Mouse (Mus musculus) thymus, adult 18-20 months (tissue): ENCODE measurements around the gene Pja2.
"Not testable (repeated sequence)": the region's sequence is repeated elsewhere in the genome, so short reads cannot be mapped to it uniquely, and the experiment has no call there.

Experiments
- DNase-seq, 2 experiments: peaks; one replicate each; pipeline ENCODE4 v3.0.0; 2022; ENCODE audit warnings: mixed read lengths in 2 of 2

Gene Pja2

DNA sequence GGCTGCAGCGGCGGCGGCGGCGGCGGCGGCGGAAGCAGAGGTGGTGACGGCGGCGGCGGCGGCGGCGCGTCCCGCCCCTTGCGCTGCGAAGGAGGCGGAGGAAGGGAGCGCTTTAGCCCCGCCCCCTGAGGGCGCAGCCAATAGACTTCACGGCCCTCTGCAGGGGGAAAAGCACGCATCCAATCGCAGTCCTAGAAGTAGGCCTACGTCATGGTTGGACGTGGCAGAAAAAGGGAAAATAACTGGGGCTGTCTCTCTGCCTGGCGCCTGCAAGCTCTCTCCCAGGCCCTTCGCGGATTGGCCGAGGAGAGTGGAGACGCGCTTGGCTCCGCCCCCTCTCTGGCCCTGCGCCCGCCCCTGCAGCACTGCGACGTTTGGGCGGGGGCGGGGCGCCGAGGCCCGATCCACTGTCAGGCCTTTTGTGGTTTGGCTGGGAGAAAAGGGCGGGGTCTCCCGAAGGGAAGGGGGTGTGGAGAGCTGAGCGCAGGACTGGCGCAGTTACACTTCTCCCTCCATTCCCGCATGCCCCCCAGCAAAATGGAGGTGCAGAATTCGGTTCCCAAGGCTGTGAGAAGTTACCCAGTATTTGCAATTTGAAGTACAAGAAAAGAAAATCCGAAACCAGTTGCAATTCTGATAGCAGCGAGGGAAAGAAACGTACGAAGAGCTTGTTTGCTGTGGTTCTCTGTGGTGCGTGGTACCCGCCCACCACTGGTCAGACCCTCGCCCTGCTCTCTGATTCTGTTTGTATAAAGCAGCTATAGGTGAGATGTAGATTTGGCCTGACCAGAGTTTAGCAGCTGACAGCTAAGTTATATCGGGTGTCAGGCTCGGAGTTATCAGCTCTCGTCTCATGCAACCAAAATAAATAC, at the start of gene Pja2:
TSS of gene Pja2 (minus strand) at position 19 of the 872 bp plus-strand sequence.
- peak; percentile 98 to 99 for DNase-seq

GRCm38 (mm10) chr17:64375327-64375726, 43.6 kb upstream of the Pja2 start:
- peak; percentile 21 to 30 for DNase-seq

GRCm38 (mm10) chr17:64363694-64364093, 32.0 kb upstream of the Pja2 start:
- DNase-seq: no peak

DNA sequence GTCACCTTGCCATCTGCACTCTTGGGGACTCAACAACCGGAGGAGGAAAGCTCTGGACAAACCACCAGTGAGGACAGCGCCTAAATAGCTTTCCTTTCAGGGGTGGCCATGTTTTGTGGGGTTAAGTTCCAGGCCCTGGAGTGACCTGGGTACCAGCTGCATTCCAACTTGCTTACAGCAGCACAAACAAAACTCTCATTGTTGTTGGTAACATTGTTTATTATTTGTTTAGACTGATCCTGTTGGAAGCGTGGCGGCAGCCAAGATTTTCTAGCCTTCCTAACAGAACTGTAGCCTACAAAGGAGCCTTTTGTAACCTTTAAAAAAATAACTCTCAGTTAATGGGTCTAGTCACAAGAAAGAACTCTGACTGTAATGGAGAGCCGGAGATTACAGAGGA, 30.9 kb upstream of the Pja2 start:
- DNase-seq: no peak

- no peak for DNase-seq
Measured at GRCm38 (mm10) chr17:64361911-64362425, 30.3 kb upstream of the Pja2 start.

DNA sequence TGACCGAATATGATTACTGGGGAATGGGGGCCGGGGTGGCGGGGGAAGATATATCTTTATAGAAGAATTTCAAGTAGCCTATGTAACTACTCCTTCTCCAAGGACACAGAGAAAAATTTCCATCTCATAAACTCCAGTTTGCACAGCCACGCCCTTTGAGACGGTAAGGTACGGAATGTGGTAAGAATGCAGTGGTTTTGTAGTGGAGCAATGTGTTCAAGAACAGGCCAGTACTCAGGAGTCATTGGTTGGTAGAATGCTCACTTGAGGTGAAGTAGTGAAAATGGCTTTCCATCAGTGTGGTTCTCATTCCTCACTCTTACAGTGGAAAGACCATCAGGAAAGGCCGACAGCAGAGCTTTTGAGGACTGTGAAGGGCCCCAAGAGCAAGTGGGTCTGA, 22.2 kb upstream of the Pja2 start:
- no peak for DNase-seq

- no peak for DNase-seq
Measured at GRCm38 (mm10) chr17:64346135-64346534, 14.4 kb upstream of the Pja2 start.

- DNase-seq: no peak
Measured at GRCm38 (mm10) chr17:64344576-64345172, 13.0 kb upstream of the Pja2 start.

GRCm38 (mm10) chr17:64341698-64342097, 10.0 kb upstream of the Pja2 start:
- no peak for DNase-seq

- DNase-seq: no peak
Measured at GRCm38 (mm10) chr17:64339752-64340151, 8.0 kb upstream of the Pja2 start.

DNA sequence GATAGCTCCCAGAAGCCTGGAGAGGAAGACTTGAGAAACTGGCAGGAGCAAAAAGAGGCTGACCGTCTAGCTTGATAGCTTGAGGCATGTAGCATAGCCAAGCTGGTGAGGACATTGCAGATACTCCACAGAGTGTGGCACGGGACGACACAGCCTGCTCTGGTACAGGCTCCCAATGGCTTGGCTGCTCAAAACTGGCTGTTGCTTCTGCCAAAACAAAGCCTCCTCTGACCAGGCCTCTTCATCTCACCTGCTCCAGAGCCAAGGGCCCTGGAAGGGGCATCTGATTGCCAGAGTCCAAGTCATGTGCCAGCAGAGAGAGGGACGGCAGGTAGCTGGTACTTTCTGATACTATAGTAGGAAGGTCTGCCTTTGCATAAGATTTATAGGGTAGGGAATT, 5.5 kb upstream of the Pja2 start:
- no peak for DNase-seq

- DNase-seq: no peak
Measured at GRCm38 (mm10) chr17:64333956-64334355, 2.2 kb upstream of the Pja2 start.

DNA sequence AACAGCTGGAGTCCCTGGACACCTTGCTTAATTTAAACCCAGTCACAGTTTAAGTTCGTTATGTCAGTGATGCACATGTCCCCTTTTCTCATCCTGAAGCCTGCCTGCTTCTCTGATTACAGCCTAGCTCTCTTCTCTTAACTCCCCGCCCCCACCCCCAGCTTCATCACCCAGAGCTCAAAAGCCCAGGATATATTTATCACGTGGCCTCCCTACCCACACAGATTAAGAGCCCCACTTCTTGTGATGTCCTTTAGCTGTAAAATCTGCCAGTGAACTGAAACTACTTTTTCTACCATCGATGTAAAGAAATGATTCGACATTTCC, 1.0 kb upstream of the Pja2 start:
- DNase-seq: no peak

GRCm38 (mm10) chr17:64331291-64331897, 322 bp downstream of the Pja2 start:
- DNase-seq: no peak

GRCm38 (mm10) chr17:64330885-64331284, 831 bp downstream of the Pja2 start:
- DNase-seq: no peak

DNA sequence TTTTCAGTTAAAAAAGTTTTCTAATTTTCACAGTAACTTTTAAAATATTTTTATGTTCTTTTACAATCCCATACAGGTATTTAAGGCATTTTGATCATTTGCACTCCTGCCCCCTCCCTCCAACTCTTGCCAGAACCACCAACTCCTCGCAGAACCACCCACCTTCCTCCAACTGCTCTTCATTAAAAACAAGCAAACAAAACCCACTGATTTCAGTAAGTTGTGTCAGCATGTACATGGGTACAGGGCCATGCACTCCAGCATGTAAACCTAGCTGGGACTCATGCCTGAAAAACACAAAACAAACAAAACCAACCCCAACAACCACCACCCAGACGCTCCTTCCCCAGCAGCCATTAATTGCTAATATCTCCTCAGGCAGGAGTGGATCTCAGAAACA, 7.2 kb downstream of the Pja2 start:
- no peak for DNase-seq

DNA sequence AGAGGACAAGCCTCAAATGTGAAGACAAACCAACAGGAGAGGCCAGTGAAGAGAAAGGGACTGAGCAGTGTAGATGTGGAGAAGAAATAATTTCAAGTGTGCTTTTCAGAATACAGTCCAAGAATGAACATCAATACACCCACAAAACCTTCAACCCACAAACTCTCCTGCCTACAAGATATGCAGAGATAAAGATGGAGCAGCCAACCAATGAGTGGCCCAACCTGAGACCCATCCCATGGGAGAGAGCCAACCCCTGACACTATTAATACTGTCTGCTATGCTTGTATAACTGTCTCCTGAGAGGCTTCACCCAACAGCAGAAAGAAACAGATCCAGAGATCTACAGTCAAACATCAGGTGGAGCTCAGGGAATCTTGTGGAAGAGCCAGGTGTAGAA, 16.3 kb downstream of the Pja2 start:
- DNase-seq: no peak

- not testable (repeated sequence) for DNase-seq
Measured at GRCm38 (mm10) chr17:64314523-64314922, 17.2 kb downstream of the Pja2 start.

DNA sequence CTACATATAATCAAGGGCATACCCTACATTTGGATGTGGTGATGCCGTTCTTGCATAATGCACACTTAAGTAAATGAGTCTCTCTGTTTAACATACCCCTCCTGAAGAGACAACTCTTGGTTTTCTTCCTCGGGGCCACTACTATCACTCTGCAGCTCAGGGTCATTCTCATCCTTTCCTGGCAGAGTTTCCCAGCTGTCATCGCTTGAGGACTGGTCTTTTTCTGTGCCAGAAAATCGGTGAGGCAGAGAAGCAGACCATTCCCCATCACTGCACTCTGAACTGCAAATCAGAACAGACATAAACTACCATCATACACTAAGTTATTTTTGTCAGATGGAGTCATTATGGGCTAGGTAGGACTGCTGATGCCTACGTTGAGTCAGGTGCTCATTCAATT, 34.1 kb downstream of the Pja2 start:
- no peak for DNase-seq

DNA sequence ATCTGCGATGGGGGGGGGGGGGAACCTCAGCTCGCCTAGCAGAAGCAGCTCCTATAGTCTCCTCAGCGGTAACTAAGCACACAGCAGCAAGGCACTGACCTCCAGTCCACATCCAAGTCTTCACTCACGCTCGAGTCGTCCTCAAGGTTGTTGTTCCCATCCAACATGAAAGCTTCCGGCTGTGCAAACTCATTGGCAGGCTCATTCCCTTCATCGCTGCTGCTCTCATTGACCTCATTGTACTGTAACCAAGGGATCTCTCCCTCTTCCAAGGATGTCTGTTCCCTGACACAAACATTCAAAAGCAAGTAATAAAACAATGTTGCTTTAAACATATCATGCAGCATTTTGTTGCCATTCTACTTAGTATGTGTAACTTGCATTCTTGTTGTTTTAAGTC, 39.0 kb downstream of the Pja2 start:
- DNase-seq: no peak

DNA sequence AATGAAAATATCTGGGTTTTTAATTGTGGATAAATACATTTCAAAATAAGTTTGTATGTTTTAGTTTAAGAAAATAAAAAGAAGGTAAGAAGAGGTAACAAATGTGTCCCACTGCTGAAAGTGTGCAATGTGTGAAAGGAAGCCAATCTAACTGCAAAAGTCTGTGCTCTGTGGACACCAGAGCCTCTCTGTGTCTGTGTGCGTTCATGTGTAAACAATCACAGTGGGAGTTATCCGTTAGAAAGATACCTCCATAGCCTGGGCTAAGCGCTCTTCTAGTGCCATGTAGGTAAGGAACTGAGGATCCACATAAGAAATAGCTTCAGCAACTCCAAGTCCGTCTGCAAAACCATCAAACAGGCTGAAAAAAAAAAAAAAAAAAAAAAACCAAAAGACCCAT, 42.0 kb downstream of the Pja2 start:
- DNase-seq: no peak

- no peak for DNase-seq
Measured at GRCm38 (mm10) chr17:64288000-64288399, 43.7 kb downstream of the Pja2 start.

GRCm38 (mm10) chr17:64286836-64287235, 44.9 kb downstream of the Pja2 start:
- no peak for DNase-seq

DNA sequence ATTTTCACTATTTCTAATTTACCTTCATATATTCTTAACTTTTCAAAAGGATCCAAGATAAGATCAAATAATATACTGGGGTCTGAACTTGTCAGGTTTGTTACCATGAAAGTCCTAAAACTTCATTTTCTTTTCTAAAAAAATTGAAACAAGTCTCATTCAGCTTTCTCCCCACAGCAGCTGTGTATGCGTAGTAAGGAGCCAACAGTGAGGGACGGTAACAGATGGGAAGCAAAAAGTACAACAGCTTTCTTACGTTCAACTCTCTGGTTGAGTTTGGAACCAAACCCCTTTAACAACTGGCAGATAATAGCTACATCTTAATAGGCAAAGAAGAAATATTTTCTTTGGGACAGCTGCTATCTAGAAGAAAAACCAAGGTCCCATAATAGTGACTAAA, 50.3 kb downstream of the Pja2 start:
- not testable (repeated sequence) for DNase-seq
